ENCODE assay signal across 8 mouse cellular contexts in the genomic region with DNA sequence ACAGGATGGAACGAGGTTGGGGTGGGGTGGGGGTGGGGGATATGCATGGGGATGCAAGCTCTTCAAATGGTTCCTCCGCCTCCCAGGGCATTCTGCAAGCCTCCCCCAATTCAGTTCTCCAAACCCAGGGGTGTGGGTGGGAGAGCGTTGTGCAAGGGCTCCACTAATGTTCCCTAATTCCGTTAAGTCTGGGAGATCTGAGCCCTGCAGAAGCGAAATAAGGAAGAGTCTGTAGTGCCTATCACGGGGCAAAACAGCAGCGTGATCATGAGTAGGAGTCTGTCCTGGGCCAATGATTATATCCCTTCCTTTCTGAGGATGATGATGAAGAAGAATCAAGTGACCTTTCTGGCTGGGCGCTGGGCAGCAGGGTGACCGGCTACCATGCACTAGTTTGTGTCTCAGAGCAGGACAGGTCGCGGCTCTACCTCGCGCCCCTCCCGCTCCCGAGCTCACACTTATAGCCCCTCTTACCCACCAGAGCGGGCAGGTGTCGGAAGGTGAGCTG. TPM values are rescaled to one million over a fixed set of nuclear protein-coding genes. Genes with fewer than 3 reads are reported as not detected.
A peak's percentile ranks its signal among the peaks of the same experiment; 100 is the strongest.
DNase-seq lines count a peak whose midpoint lies in the region; ATAC-seq and TF ChIP-seq lines count a peak whose summit lies in the region.

No protein-coding gene starts in this region.

- DNase-seq in lung, embryonic 14.5 days: peak; percentile 47
- no peak for DNase-seq in frontal cortex, postnatal 14 days (ENCODE audit: low spot score in 2 of 2)

- WGBS in embryonic facial prominence, embryonic 15.5 days: under 1% methylated on average over 17 of the region's 17 CpGs
- under 1% methylated on average over 17 of the region's 17 CpGs for WGBS in hindbrain, embryonic 12.5 days
- WGBS in lung, embryonic 14.5 days: under 1% methylated on average over 17 of the region's 17 CpGs
- 2% methylated on average over 17 of the region's 17 CpGs for WGBS in neural tube, embryonic 15.5 days

- H3K9me3 ChIP-seq in erythroblast, embryonic 14.5 days (ENCODE audit: control insufficient read depth, low read length): no peaks in the 10 kb centered on the region
- H3K9me3 ChIP-seq in embryonic facial prominence, embryonic 15.5 days (replicated peaks): no peaks in the 10 kb centered on the region
- H3K9me3 ChIP-seq in hindbrain, embryonic 12.5 days (replicated peaks): no peaks in the 10 kb centered on the region
- H3K9me3 ChIP-seq in lung, embryonic 14.5 days (ENCODE audit: low read depth, low read length): no peaks in the 10 kb centered on the region
- no peaks in the 10 kb centered on the region for H3K9me3 ChIP-seq in neural tube, embryonic 15.5 days (replicated peaks)

- TF ChIP-seq CTCF in lung, embryonic 14.5 days (IDR thresholded peaks at IDR 0.05; ENCODE audit: low read depth): no peak

- H3K36me3 ChIP-seq in erythroblast, embryonic 14.5 days (ENCODE audit: control insufficient read depth): peaks cover 25% of the 10 kb centered on the region
- no peaks in the 10 kb centered on the region for H3K36me3 ChIP-seq in embryonic facial prominence, embryonic 15.5 days
- H3K36me3 ChIP-seq in hindbrain, embryonic 12.5 days: no peaks in the 10 kb centered on the region
- H3K36me3 ChIP-seq in lung, embryonic 14.5 days (ENCODE audit: insufficient read depth): peaks cover 3% of the 10 kb centered on the region; the same call in 1 of the 2 replicates
- no peaks in the 10 kb centered on the region for H3K36me3 ChIP-seq in neural tube, embryonic 15.5 days

- no peak for ATAC-seq in erythroblast, adult 5-6 weeks (replicated peaks; ENCODE audit: low FRiP score, poor library complexity, severe bottlenecking)
- peak; percentile 6 for ATAC-seq in CD4-positive, CD25-positive, alpha-beta regulatory T cell, adult 4 months
- no peak for ATAC-seq in embryonic facial prominence, embryonic 15.5 days (ENCODE audit: insufficient number of reproducible peaks, low FRiP score, low TSS enrichment, low read depth)
- no peak for ATAC-seq in hindbrain, embryonic 12.5 days (ENCODE audit: low FRiP score)
- ATAC-seq in lung, embryonic 14.5 days (ENCODE audit: insufficient read depth): peak; percentile 44
- ATAC-seq in neural tube, embryonic 15.5 days (ENCODE audit: low FRiP score): peak; percentile 42; the same call in 1 of the 2 replicates

- peak overlapping the region; percentile 31 for H3K9ac ChIP-seq in embryonic facial prominence, embryonic 15.5 days
- peak overlapping the region; percentile 65 for H3K9ac ChIP-seq in hindbrain, embryonic 12.5 days
- H3K9ac ChIP-seq in lung, embryonic 14.5 days: peak overlapping the region; percentile 69
- peak overlapping the region; percentile 62 for H3K9ac ChIP-seq in neural tube, embryonic 15.5 days (replicated peaks)

- 0 out of 2 replicates have a peak overlapping the region, but pooled peaks have one; percentile 63 for H3K27ac ChIP-seq in embryonic facial prominence, embryonic 15.5 days (replicated peaks)
- no peak overlapping the region for H3K27ac ChIP-seq in hindbrain, embryonic 12.5 days
- no peak overlapping the region; the same call in 1 of the 2 replicates for H3K27ac ChIP-seq in lung, embryonic 14.5 days (ENCODE audit: low read depth)
- peak overlapping the region; percentile 63; the same call in 1 of the 2 replicates for H3K27ac ChIP-seq in neural tube, embryonic 15.5 days (replicated peaks)

- peak overlapping the region; percentile 98 for H3K4me3 ChIP-seq in erythroblast, embryonic 14.5 days (replicated peaks)
- peak overlapping the region; percentile 68 for H3K4me3 ChIP-seq in embryonic facial prominence, embryonic 15.5 days (replicated peaks)
- peak overlapping the region; percentile 59 for H3K4me3 ChIP-seq in hindbrain, embryonic 12.5 days
- H3K4me3 ChIP-seq in lung, embryonic 14.5 days (ENCODE audit: low read depth, low read length): peak overlapping the region; percentile 55
- peak overlapping the region; percentile 79 for H3K4me3 ChIP-seq in neural tube, embryonic 15.5 days (replicated peaks)

- H3K4me2 ChIP-seq in embryonic facial prominence, embryonic 15.5 days (replicated peaks): peak overlapping the region; percentile 89
- peak overlapping the region; percentile 86 for H3K4me2 ChIP-seq in hindbrain, embryonic 12.5 days (replicated peaks)
- H3K4me2 ChIP-seq in lung, embryonic 14.5 days: peak overlapping the region; percentile 75
- H3K4me2 ChIP-seq in neural tube, embryonic 15.5 days: peak overlapping the region; percentile 88

- H3K27me3 ChIP-seq in erythroblast, embryonic 14.5 days (ENCODE audit: control insufficient read depth): no peaks in the 10 kb centered on the region
- H3K27me3 ChIP-seq in embryonic facial prominence, embryonic 15.5 days: no peaks in the 10 kb centered on the region
- H3K27me3 ChIP-seq in hindbrain, embryonic 12.5 days: peaks cover 41% of the 10 kb centered on the region
- no peaks in the 10 kb centered on the region for H3K27me3 ChIP-seq in lung, embryonic 14.5 days (ENCODE audit: insufficient read depth, low read length)
- H3K27me3 ChIP-seq in neural tube, embryonic 15.5 days (replicated peaks): peaks cover 17% of the 10 kb centered on the region

- H3K4me1 ChIP-seq in erythroblast, embryonic 14.5 days (ENCODE audit: control insufficient read depth): peaks cover 39% of the 10 kb centered on the region
- H3K4me1 ChIP-seq in embryonic facial prominence, embryonic 15.5 days: peaks cover 12% of the 10 kb centered on the region; the same call in 1 of the 2 replicates
- peaks cover 8% of the 10 kb centered on the region; the same call in 1 of the 2 replicates for H3K4me1 ChIP-seq in hindbrain, embryonic 12.5 days
- no peaks in the 10 kb centered on the region for H3K4me1 ChIP-seq in lung, embryonic 14.5 days (ENCODE audit: insufficient read depth)
- H3K4me1 ChIP-seq in neural tube, embryonic 15.5 days: peaks cover 14% of the 10 kb centered on the region

RNA-seq across cellular contexts. Expression of gene Gas2l3, which starts 0.6 kb away (rescaled TPM):
- polyA plus RNA-seq in erythroblast, embryonic 14.5 days (2012): 0.04 and 0.11 TPM in 2 replicates
- total RNA-seq in erythroblast, adult 5-6 weeks (2015; ENCODE audit: low replicate concordance): 6.3 and 7.7 TPM in 2 replicates
- total RNA-seq in erythroblast, adult 5-6 weeks (2017; ENCODE audit: low replicate concordance): 7.4 and 14.8 TPM in 2 replicates
- 1 to 10 TPM; 1.5 to 3.3 TPM for polyA plus RNA-seq in CD4-positive, CD25-positive, alpha-beta regulatory T cell, adult 4 months (2017; shearing (Covaris generic))
- 13.7 and 19.0 TPM in 2 replicates for polyA plus RNA-seq in embryonic facial prominence, embryonic 15.5 days (2015; fragmentation: Nextera tagmentation; extraction: Ambion mirVana)
- 9.6 and 10.8 TPM in 2 replicates for polyA plus RNA-seq in hindbrain, embryonic 12.5 days (2016; fragmentation: Nextera tagmentation; extraction: Ambion mirVana)
- 26.3 and 28.8 TPM in 2 replicates for polyA plus RNA-seq in lung, embryonic 14.5 days (2014; fragmentation: Nextera tagmentation; extraction: Ambion mirVana)
- polyA plus RNA-seq in neural tube, embryonic 15.5 days (2015; fragmentation: Nextera tagmentation; extraction: Ambion mirVana): 4.0 and 7.6 TPM in 2 replicates

Comparison
In these comparisons a context has a peak if more than half of its experiments do, and no peak if none do; other contexts are left out.
1. ATAC-seq: peak in CD4-positive, CD25-positive, alpha-beta regulatory T cell, adult 4 months (single experiment), lung, embryonic 14.5 days (single experiment) and neural tube, embryonic 15.5 days (single experiment); none in erythroblast, adult 5-6 weeks (single experiment), embryonic facial prominence, embryonic 15.5 days (single experiment) and hindbrain, embryonic 12.5 days (single experiment).
2. H3K27ac ChIP-seq: peak in embryonic facial prominence, embryonic 15.5 days (single experiment) and neural tube, embryonic 15.5 days (single experiment); none in hindbrain, embryonic 12.5 days (single experiment) and lung, embryonic 14.5 days (single experiment).
3. Peak in every context shown above with its lines, with median percentiles within 50 percentile points of each other: H3K4me3 ChIP-seq, H3K4me2 ChIP-seq and H3K9ac ChIP-seq.